Mouse (Mus musculus) embryonic fibroblast, embryonic 13.5 days (primary cell): ENCODE results near the gene Zswim8.

ENCODE experiments used
- CTCF ChIP-seq: IDR thresholded peaks from 2 replicates; pipeline ENCODE4 v1.5.1; 2011; ENCODE audit warnings: mild to moderate bottlenecking, control low read depth, low read length, moderate library complexity, borderline replicate concordance; ENCODE audit not compliant: insufficient read depth
- POLR2A ChIP-seq: IDR thresholded peaks from 2 replicates; pipeline ENCODE4 v1.6.1; 2011; ENCODE audit warnings: low read depth, mild to moderate bottlenecking, control low read depth, low read length, moderate library complexity

- TF ChIP-seq CTCF (no peak), POLR2A (peak; percentile 80)
Observed at GRCm38 (mm10) chr14:20733952-20734774, 26.8 kb downstream of the Zswim8 start, which contains the start of gene Ndst2.
